Mouse (Mus musculus) bone marrow, adult 2 months (tissue): ENCODE data around the gene Rnf168.

Source experiments
- CTCF ChIP-seq: fragments of 200-500 bp; IDR thresholded peaks from 2 replicates; pipeline ENCODE4 v1.5.1; 2011; ENCODE audit warnings: low read length, control low read depth; ENCODE audit not compliant: control insufficient read depth, insufficient read depth
- POLR2A ChIP-seq: fragments of 200-500 bp; IDR thresholded peaks from 2 replicates; pipeline ENCODE4 v1.6.1; 2011; ENCODE audit warnings: low read depth, mild to moderate bottlenecking, control low read depth, low read length, borderline replicate concordance; ENCODE audit not compliant: control insufficient read depth

- no peak for TF ChIP-seq CTCF
- TF ChIP-seq POLR2A = no peak
These were observed 2.2 kb upstream of the Rnf168 start for GRCm38 (mm10) chr16:32275041-32275440.
